Mouse (Mus musculus): ENCODE measurements around the gene Plekhf1. TPM values are rescaled to one million over a fixed set of nuclear protein-coding genes. Genes with fewer than 3 reads are reported as not detected.

Gene Plekhf1
- polyA plus RNA-seq, 1 experiment from 2014 or later: 0.79 TPM

DNA sequence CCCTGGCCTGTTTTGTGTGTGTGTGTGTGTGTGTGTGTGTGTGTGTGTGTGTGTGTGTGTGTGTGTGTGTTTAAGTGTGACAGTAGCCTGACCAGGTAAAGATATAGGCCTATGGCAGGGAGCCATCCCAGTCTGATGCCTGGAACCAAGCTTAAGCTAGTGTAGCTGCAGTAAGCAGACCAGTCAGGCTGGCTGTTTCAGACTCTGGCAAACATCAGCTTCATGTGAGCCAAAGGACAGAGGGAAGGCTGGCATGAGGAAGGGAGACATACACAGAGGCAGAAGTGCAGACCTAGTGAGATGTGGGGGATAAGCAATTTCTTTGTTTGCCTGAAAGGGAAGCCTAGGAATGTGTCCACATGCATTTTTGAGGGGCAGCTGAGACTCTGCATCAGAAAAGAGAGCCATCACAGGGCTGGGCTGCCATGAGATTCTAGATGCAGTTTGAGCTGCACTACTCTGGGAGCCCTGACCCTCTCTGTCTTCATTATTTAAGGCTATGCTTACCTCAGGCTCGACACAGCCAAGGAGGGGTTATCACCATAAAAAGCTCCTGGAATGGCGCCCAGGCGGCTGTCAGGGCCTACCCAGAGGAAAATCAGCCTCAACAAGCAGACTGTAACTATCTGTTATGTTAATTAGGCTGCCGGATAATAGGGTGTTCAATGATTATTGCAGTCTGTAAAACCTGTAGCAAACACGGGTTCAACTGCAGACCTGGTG lies 23.8 kb upstream of the Plekhf1 start:
- ATAC-seq: peak; percentile 56
- Histone ChIP-seq H3K9me3 (ENCODE audit: control insufficient read depth, low read length) (no peaks in the 10 kb centered on the region), H3K36me3 (ENCODE audit: control insufficient read depth, insufficient read depth, low read length) (no peaks in the 10 kb centered on the region), H3K4me2 (ENCODE audit: low read length) (no peak overlapping the region), H3K27me3 (replicated peaks; ENCODE audit: control insufficient read depth, insufficient read depth, low read length) (no peaks in the 10 kb centered on the region), H3K9ac (ENCODE audit: low read depth, low read length) (0 out of 2 replicates have a peak overlapping the region, but pooled peaks have one; percentile 29), H3K4me1 (ENCODE audit: control insufficient read depth, insufficient read depth, low read depth, low read length) (peaks cover 3% of the 10 kb centered on the region; the same call in 1 of the 2 replicates), H3K4me3 (ENCODE audit: low read length) (no peak overlapping the region), H3K27ac (ENCODE audit: low read depth, low read length) (0 out of 2 replicates have a peak overlapping the region, but pooled peaks have one; percentile 34)
- 41% methylated on average over 5 of the region's 5 CpGs for WGBS

- Histone ChIP-seq H3K4me2 (ENCODE audit: low read length) (no peak overlapping the region), H3K4me1 (ENCODE audit: control insufficient read depth, insufficient read depth, low read depth, low read length) (no peaks in the 10 kb centered on the region)
Measured at GRCm38 (mm10) chr7:38242417-38242816, 14.6 kb upstream of the Plekhf1 start.

DNA sequence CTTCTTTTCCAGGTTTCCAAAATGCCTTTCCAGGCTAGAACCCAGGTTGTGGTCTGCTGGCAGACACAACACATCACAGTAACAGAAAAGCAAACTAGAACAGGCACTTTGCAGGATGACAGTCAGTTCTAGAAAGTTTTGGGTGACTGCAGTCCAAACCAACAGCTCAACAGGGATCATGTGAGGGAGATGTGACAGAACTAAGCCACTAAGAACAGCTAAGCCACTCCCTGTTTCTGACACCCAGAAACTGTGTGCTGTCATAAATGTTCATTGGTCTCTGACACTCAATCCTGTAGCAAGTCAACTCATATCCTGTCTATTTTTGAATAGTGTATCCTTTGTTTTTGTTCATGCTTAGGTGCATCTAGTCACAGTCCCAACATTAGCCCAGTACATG lies 9.3 kb upstream of the Plekhf1 start:
- Histone ChIP-seq H3K4me3 (ENCODE audit: low read length) (no peak overlapping the region), H3K27ac (ENCODE audit: low read depth, low read length) (no peak overlapping the region), H3K36me3 (ENCODE audit: control insufficient read depth, insufficient read depth, low read length) (no peaks in the 10 kb centered on the region), H3K4me2 (ENCODE audit: low read length) (no peak overlapping the region), H3K9ac (ENCODE audit: low read depth, low read length) (no peak overlapping the region), H3K4me1 (ENCODE audit: control insufficient read depth, insufficient read depth, low read depth, low read length) (no peaks in the 10 kb centered on the region), H3K27me3 (replicated peaks; ENCODE audit: control insufficient read depth, insufficient read depth, low read length) (no peaks in the 10 kb centered on the region), H3K9me3 (ENCODE audit: control insufficient read depth, low read length) (no peaks in the 10 kb centered on the region)
- ATAC-seq: no peak

More at GRCm38 (mm10) chr7:38242417-38242816, 14.6 kb upstream of the Plekhf1 start:
- no peaks in the 10 kb centered on the region for H3K36me3 ChIP-seq (ENCODE audit: control insufficient read depth, insufficient read depth, low read length)
- ATAC-seq: no peak
- 82% methylated on average over 4 of the region's 4 CpGs for WGBS
- no peaks in the 10 kb centered on the region for H3K27me3 ChIP-seq (replicated peaks; ENCODE audit: control insufficient read depth, insufficient read depth, low read length)
- H3K27ac ChIP-seq (ENCODE audit: low read depth, low read length): no peak overlapping the region
- no peak overlapping the region for H3K9ac ChIP-seq (ENCODE audit: low read depth, low read length)
- H3K4me3 ChIP-seq (ENCODE audit: low read length): no peak overlapping the region
- no peaks in the 10 kb centered on the region for H3K9me3 ChIP-seq (ENCODE audit: control insufficient read depth, low read length)

DNA sequence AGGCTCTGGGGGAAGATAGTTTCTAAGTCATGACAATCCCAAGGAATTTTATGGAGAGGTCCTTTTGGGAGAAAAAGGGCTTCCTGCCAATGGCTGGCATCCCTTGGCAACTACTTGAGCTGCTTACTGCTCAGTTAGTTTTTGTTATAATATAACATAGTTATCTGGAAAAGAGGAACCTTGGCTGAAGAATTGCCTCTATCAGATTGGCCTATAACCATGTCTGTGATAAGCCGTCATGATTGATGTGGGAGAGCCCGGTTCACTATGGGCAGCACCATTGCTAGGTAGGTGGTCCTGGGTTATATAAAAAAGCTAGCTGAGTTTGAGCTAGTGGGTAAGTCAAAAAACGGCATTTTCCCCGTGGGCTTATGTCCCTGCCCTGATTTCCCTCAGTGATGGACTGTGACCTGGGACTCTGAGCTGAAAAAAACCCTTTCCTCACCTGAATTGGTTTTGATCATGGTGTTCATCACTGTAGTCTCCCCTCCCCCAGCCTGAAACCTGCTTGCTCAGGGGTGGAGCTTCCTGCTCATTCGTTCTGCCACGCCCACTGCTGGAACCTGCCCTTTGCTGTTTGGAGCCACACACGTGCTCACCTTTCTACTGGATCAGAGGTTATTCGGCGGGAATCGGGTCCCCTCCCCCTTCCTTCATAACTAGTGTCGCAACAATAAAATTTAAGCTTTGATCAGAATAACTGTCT lies 8.7 kb upstream of the Plekhf1 start:
- Histone ChIP-seq H3K36me3 (ENCODE audit: control insufficient read depth, insufficient read depth, low read length) (no peaks in the 10 kb centered on the region), H3K9ac (ENCODE audit: low read depth, low read length) (no peak overlapping the region), H3K9me3 (ENCODE audit: control insufficient read depth, low read length) (no peaks in the 10 kb centered on the region), H3K4me2 (ENCODE audit: low read length) (no peak overlapping the region), H3K4me1 (ENCODE audit: control insufficient read depth, insufficient read depth, low read depth, low read length) (no peaks in the 10 kb centered on the region), H3K27me3 (replicated peaks; ENCODE audit: control insufficient read depth, insufficient read depth, low read length) (no peaks in the 10 kb centered on the region), H3K4me3 (ENCODE audit: low read length) (no peak overlapping the region), H3K27ac (ENCODE audit: low read depth, low read length) (no peak overlapping the region)
- 59% methylated on average over 11 of the region's 11 CpGs for WGBS
- ATAC-seq: no peak

- Histone ChIP-seq H3K27ac (ENCODE audit: low read depth, low read length) (no peak overlapping the region), H3K9ac (ENCODE audit: low read depth, low read length) (no peak overlapping the region), H3K36me3 (ENCODE audit: control insufficient read depth, insufficient read depth, low read length) (no peaks in the 10 kb centered on the region), H3K4me2 (ENCODE audit: low read length) (no peak overlapping the region), H3K27me3 (replicated peaks; ENCODE audit: control insufficient read depth, insufficient read depth, low read length) (peaks cover 7% of the 10 kb centered on the region), H3K4me3 (ENCODE audit: low read length) (no peak overlapping the region), H3K9me3 (ENCODE audit: control insufficient read depth, low read length) (no peaks in the 10 kb centered on the region), H3K4me1 (ENCODE audit: control insufficient read depth, insufficient read depth, low read depth, low read length) (peaks cover 7% of the 10 kb centered on the region)
- no peak for ATAC-seq
- WGBS: 14% methylated on average over 8 of the region's 8 CpGs
Measured at GRCm38 (mm10) chr7:38230285-38230684, 2.5 kb upstream of the Plekhf1 start.

DNA sequence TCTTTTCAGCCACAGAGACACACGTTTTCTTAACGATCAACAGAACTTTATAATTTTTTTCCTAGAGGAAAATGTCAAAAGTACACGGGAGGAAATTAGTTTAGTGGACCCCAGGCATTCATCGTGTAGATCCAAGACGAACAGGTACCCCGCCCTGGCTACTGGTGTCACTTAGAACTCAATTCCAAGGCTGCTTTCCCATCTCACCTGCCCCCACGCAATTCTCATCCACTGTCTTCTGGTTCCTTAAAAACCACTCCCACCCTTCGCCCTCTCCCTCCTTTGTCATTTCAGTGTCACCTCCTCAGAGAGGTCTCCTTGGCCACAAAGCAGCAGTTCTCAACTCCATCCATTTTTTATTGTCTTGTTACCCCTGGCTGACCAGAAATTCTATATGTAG lies 513 bp upstream of the Plekhf1 start:
- 20% methylated on average over 8 of the region's 8 CpGs for WGBS
- Histone ChIP-seq H3K4me2 (ENCODE audit: low read length) (peak overlapping the region; percentile 92), H3K4me3 (ENCODE audit: low read length) (peak overlapping the region; percentile 51), H3K9ac (ENCODE audit: low read depth, low read length) (no peak overlapping the region), H3K27me3 (replicated peaks; ENCODE audit: control insufficient read depth, insufficient read depth, low read length) (peaks cover 7% of the 10 kb centered on the region), H3K9me3 (ENCODE audit: control insufficient read depth, low read length) (no peaks in the 10 kb centered on the region), H3K4me1 (ENCODE audit: control insufficient read depth, insufficient read depth, low read depth, low read length) (peaks cover 7% of the 10 kb centered on the region), H3K27ac (ENCODE audit: low read depth, low read length) (no peak overlapping the region), H3K36me3 (ENCODE audit: control insufficient read depth, insufficient read depth, low read length) (no peaks in the 10 kb centered on the region)
- 0 out of 2 replicates have a peak, but pooled peaks have one; percentile 8 for ATAC-seq

GRCm38 (mm10) chr7:38227181-38227899 lies 476 bp downstream of the Plekhf1 start:
- peaks cover 7% of the 10 kb centered on the region for H3K27me3 ChIP-seq (replicated peaks; ENCODE audit: control insufficient read depth, insufficient read depth, low read length)
- no peak overlapping the region for H3K27ac ChIP-seq (ENCODE audit: low read depth, low read length)
- H3K4me2 ChIP-seq (ENCODE audit: low read length): peak overlapping the region; percentile 92
- ATAC-seq: peak; percentile 69
- H3K9ac ChIP-seq (ENCODE audit: low read depth, low read length): peak overlapping the region; percentile 60
- H3K4me1 ChIP-seq (ENCODE audit: control insufficient read depth, insufficient read depth, low read depth, low read length): peaks cover 7% of the 10 kb centered on the region
- H3K36me3 ChIP-seq (ENCODE audit: control insufficient read depth, insufficient read depth, low read length): no peaks in the 10 kb centered on the region
- under 1% methylated on average over 25 of the region's 25 CpGs for WGBS
- H3K9me3 ChIP-seq (ENCODE audit: control insufficient read depth, low read length): no peaks in the 10 kb centered on the region
- H3K4me3 ChIP-seq (ENCODE audit: low read length): peak overlapping the region; percentile 51

DNA sequence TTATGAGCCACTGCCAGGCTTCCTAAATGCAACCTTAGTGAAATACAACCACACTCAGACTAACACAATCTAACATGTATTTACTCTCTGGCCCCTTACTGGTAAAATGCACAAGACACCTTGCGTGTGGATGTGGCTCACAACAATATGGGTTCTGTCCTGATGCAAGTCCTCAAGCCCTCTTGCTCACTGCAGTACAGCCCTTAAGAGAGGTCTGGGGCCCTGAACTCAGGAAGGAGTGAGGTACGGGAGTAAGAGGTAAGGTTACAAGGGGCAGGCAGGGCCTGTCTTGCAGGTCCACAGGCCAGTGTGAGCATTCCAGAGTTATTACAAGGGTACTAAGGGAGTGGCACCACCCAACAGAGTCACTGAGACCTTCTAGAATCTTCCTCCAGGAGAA lies 1.6 kb downstream of the Plekhf1 start:
- 88% methylated on average over 2 of the region's 2 CpGs for WGBS
- H3K4me2 ChIP-seq (ENCODE audit: low read length): no peak overlapping the region
- peaks cover 7% of the 10 kb centered on the region for H3K4me1 ChIP-seq (ENCODE audit: control insufficient read depth, insufficient read depth, low read depth, low read length)
- H3K27me3 ChIP-seq (replicated peaks; ENCODE audit: control insufficient read depth, insufficient read depth, low read length): peaks cover 7% of the 10 kb centered on the region
- H3K4me3 ChIP-seq (ENCODE audit: low read length): no peak overlapping the region
- no peak overlapping the region for H3K27ac ChIP-seq (ENCODE audit: low read depth, low read length)
- no peaks in the 10 kb centered on the region for H3K36me3 ChIP-seq (ENCODE audit: control insufficient read depth, insufficient read depth, low read length)
- no peaks in the 10 kb centered on the region for H3K9me3 ChIP-seq (ENCODE audit: control insufficient read depth, low read length)
- ATAC-seq: no peak
- no peak overlapping the region for H3K9ac ChIP-seq (ENCODE audit: low read depth, low read length)
